28 mouse cellular contexts compared by ENCODE assay signal in genomic region chr1:151245846-151246245, GRCm38 (mm10). TPM values are rescaled to one million over a fixed set of nuclear protein-coding genes. Genes with fewer than 3 reads are reported as not detected.
A peak's percentile ranks its signal among the peaks of the same experiment; 100 is the strongest.
DNase-seq lines count a peak whose midpoint lies in the region; ATAC-seq and TF ChIP-seq lines count a peak whose summit lies in the region.
"Had no signal": no experiment of that assay in that cellular context is flagged by ENCODE, and none has a peak within 500 bp of the region (broad histone marks: within the 10 kb centered on the region; RNA-seq: fewer than 3 reads in every experiment).

No protein-coding gene starts in this region.

- no peak overlapping the region for H3K4me3 ChIP-seq in intestine, embryonic 16.5 days (ENCODE audit: low read length)
- no peak overlapping the region for H3K4me3 ChIP-seq in intestine, embryonic 15.5 days (replicated peaks)
- H3K4me3 ChIP-seq in midbrain, embryonic 12.5 days = no peak overlapping the region
- H3K4me3 ChIP-seq in midbrain, postnatal 0 days (ENCODE audit: low read depth, low read length) = no peak overlapping the region
- H3K4me3 ChIP-seq: embryonic facial prominence, embryonic 13.5 days; embryonic facial prominence, embryonic 15.5 days; erythroblast, embryonic 14.5 days; forebrain, embryonic 10.5 days; forebrain, embryonic 13.5 days had no signal

- H3K4me2 ChIP-seq in intestine, embryonic 16.5 days (ENCODE audit: low read depth, low read length) = no peak overlapping the region
- no peak overlapping the region for H3K4me2 ChIP-seq in intestine, embryonic 15.5 days (replicated peaks)
- no peak overlapping the region for H3K4me2 ChIP-seq in midbrain, embryonic 12.5 days (replicated peaks)
- no peak overlapping the region for H3K4me2 ChIP-seq in midbrain, postnatal 0 days (ENCODE audit: low read depth, low read length, poor library complexity, severe bottlenecking)
- H3K4me2 ChIP-seq: embryonic facial prominence, embryonic 13.5 days; embryonic facial prominence, embryonic 15.5 days; forebrain, embryonic 13.5 days had no signal

- no peaks in the 10 kb centered on the region for H3K36me3 ChIP-seq in intestine, embryonic 16.5 days (ENCODE audit: control insufficient read depth, insufficient read depth, low read length)
- H3K36me3 ChIP-seq in intestine, embryonic 15.5 days = no peaks in the 10 kb centered on the region
- no peaks in the 10 kb centered on the region for H3K36me3 ChIP-seq in midbrain, embryonic 12.5 days
- no peaks in the 10 kb centered on the region for H3K36me3 ChIP-seq in midbrain, postnatal 0 days (ENCODE audit: insufficient read depth, low read length)
- H3K36me3 ChIP-seq: embryonic facial prominence, embryonic 13.5 days; embryonic facial prominence, embryonic 15.5 days; forebrain, embryonic 10.5 days had no signal

- peaks cover 3% of the 10 kb centered on the region; the same call in 1 of the 2 replicates for H3K4me1 ChIP-seq in intestine, embryonic 16.5 days (ENCODE audit: control insufficient read depth, insufficient read depth, low read length)
- no peaks in the 10 kb centered on the region for H3K4me1 ChIP-seq in intestine, embryonic 15.5 days (replicated peaks)
- no peaks in the 10 kb centered on the region for H3K4me1 ChIP-seq in midbrain, embryonic 12.5 days
- no peaks in the 10 kb centered on the region for H3K4me1 ChIP-seq in midbrain, postnatal 0 days (ENCODE audit: insufficient read depth, low read length)
- H3K4me1 ChIP-seq: forebrain, embryonic 13.5 days had no signal

- DNase-seq in kidney, postnatal 36 days = peak; percentile 33 to 53
- DNase-seq in kidney, adult 11 months = no peak
- DNase-seq in midbrain, postnatal 0 days (ENCODE audit: low spot score) = no peak
- DNase-seq: adrenal gland, adult 2 months; adrenal gland, postnatal 10 days; adrenal gland, postnatal 25 days; cerebellum, adult 11 months; cerebellum, adult 18-20 months; cerebellum, adult 8-10 months; cerebellum, adult 9-11 months; cerebellum, postnatal 14 days; cerebellum, postnatal 36 days; embryo, embryonic 11 days had no signal

- no peak overlapping the region for H3K9ac ChIP-seq in intestine, embryonic 16.5 days (ENCODE audit: low read depth, low read length)
- no peak overlapping the region for H3K9ac ChIP-seq in intestine, embryonic 15.5 days
- no peak overlapping the region for H3K9ac ChIP-seq in midbrain, embryonic 12.5 days (replicated peaks)
- H3K9ac ChIP-seq in midbrain, postnatal 0 days (replicated peaks; ENCODE audit: low read length, poor library complexity, severe bottlenecking) = no peak overlapping the region
- H3K9ac ChIP-seq: embryonic facial prominence, embryonic 13.5 days; embryonic facial prominence, embryonic 15.5 days; forebrain, embryonic 13.5 days had no signal

- no peak overlapping the region for H3K27ac ChIP-seq in intestine, embryonic 16.5 days (ENCODE audit: low read length)
- no peak overlapping the region for H3K27ac ChIP-seq in intestine, embryonic 15.5 days
- no peak overlapping the region for H3K27ac ChIP-seq in midbrain, embryonic 12.5 days (replicated peaks)
- no peak overlapping the region for H3K27ac ChIP-seq in midbrain, postnatal 0 days (ENCODE audit: low read depth, low read length)
- H3K27ac ChIP-seq: embryonic facial prominence, embryonic 13.5 days; embryonic facial prominence, embryonic 15.5 days; forebrain, embryonic 10.5 days; forebrain, embryonic 13.5 days had no signal

- H3K9me3 ChIP-seq in intestine, embryonic 16.5 days (ENCODE audit: control insufficient read depth, low read length) = no peaks in the 10 kb centered on the region
- no peaks in the 10 kb centered on the region for H3K9me3 ChIP-seq in intestine, embryonic 15.5 days
- no peaks in the 10 kb centered on the region for H3K9me3 ChIP-seq in midbrain, embryonic 12.5 days
- no peaks in the 10 kb centered on the region for H3K9me3 ChIP-seq in midbrain, postnatal 0 days (ENCODE audit: low read length)
- H3K9me3 ChIP-seq: embryonic facial prominence, embryonic 13.5 days; embryonic facial prominence, embryonic 15.5 days; forebrain, embryonic 10.5 days; forebrain, embryonic 13.5 days had no signal

- no peak for TF ChIP-seq CTCF in midbrain, postnatal 0 days (IDR thresholded peaks at IDR 0.05)

- 0 out of 2 replicates have a peak, but pooled peaks have one; percentile 11 for ATAC-seq in intestine, embryonic 16.5 days
- no peak for ATAC-seq in intestine, embryonic 15.5 days
- 0 out of 2 replicates have a peak, but pooled peaks have one; percentile 34 for ATAC-seq in midbrain, embryonic 12.5 days (ENCODE audit: low FRiP score, low read depth)
- ATAC-seq in midbrain, postnatal 0 days (ENCODE audit: low FRiP score) = no peak
- ATAC-seq: forebrain, embryonic 13.5 days; forebrain, embryonic 16.5 days had no signal

- no peaks in the 10 kb centered on the region for H3K27me3 ChIP-seq in intestine, embryonic 16.5 days (replicated peaks; ENCODE audit: control insufficient read depth, insufficient read depth, low read length)
- no peaks in the 10 kb centered on the region for H3K27me3 ChIP-seq in intestine, embryonic 15.5 days (replicated peaks)
- no peaks in the 10 kb centered on the region for H3K27me3 ChIP-seq in midbrain, embryonic 12.5 days
- no peaks in the 10 kb centered on the region for H3K27me3 ChIP-seq in midbrain, postnatal 0 days (ENCODE audit: insufficient read depth, low read length)
- H3K27me3 ChIP-seq: embryonic facial prominence, embryonic 13.5 days; embryonic facial prominence, embryonic 15.5 days; forebrain, embryonic 13.5 days had no signal

- 73% methylated on average over 2 of the region's 2 CpGs for WGBS in intestine, embryonic 16.5 days
- WGBS in intestine, embryonic 15.5 days = 77% methylated on average over 2 of the region's 2 CpGs
- 69% methylated on average over 2 of the region's 2 CpGs for WGBS in midbrain, embryonic 12.5 days
- 67% methylated on average over 2 of the region's 2 CpGs for WGBS in midbrain, postnatal 0 days

RNA-seq across cellular contexts. Expression of gene Gm47996, which starts 35.9 kb away (rescaled TPM):
- not detected in 2 replicates for polyA plus RNA-seq in intestine, embryonic 16.5 days (2015; fragmentation: Nextera tagmentation; extraction: Ambion mirVana)
- polyA plus RNA-seq in intestine, embryonic 15.5 days (2015; fragmentation: Nextera tagmentation; extraction: Ambion mirVana) = not detected in 2 replicates
- 0.34 TPM in 1 of 2 replicates, not detected in the other for polyA plus RNA-seq in midbrain, embryonic 12.5 days (2016; fragmentation: Nextera tagmentation; extraction: Ambion mirVana)
- total RNA-seq in midbrain, postnatal 0 days (2014; rRNA removed) = not detected in 2 replicates
- polyA plus RNA-seq in midbrain, postnatal 0 days (2015; fragmentation: Nextera tagmentation; extraction: Ambion mirVana) = not detected in 2 replicates
- total RNA-seq: adrenal gland, adult 2 months; adrenal gland, postnatal 10 days; adrenal gland, postnatal 25 days; adrenal gland, postnatal 4 days; MEL had no signal
- polyA plus RNA-seq: adrenal gland, adult 2 months; C2C12; embryonic facial prominence, embryonic 11.5 days; embryonic facial prominence, embryonic 15.5 days; erythroblast, embryonic 14.5 days; forebrain, embryonic 10.5 days; forebrain, embryonic 13.5 days; forebrain, embryonic 16.5 days had no signal

RNA-seq across cellular contexts. Expression of gene 3110040M04Rik, which starts 41.9 kb away (rescaled TPM):
- polyA plus RNA-seq in intestine, embryonic 16.5 days (2015; fragmentation: Nextera tagmentation; extraction: Ambion mirVana) = 0.16 TPM in 1 of 2 replicates, not detected in the other
- 0.24 TPM in 1 of 2 replicates, not detected in the other for polyA plus RNA-seq in intestine, embryonic 15.5 days (2015; fragmentation: Nextera tagmentation; extraction: Ambion mirVana)
- not detected in 2 replicates for polyA plus RNA-seq in midbrain, embryonic 12.5 days (2016; fragmentation: Nextera tagmentation; extraction: Ambion mirVana)
- total RNA-seq in midbrain, postnatal 0 days (2014; rRNA removed) = not detected in 2 replicates
- polyA plus RNA-seq in midbrain, postnatal 0 days (2015; fragmentation: Nextera tagmentation; extraction: Ambion mirVana) = not detected in 2 replicates
- total RNA-seq: adrenal gland, adult 2 months; adrenal gland, postnatal 10 days; adrenal gland, postnatal 25 days; adrenal gland, postnatal 4 days; common myeloid progenitor, adult 5-6 weeks had no signal
- polyA plus RNA-seq: adrenal gland, adult 2 months; brain, embryonic 14.5 days; C2C12; embryonic facial prominence, embryonic 11.5 days; embryonic facial prominence, embryonic 13.5 days; embryonic facial prominence, embryonic 15.5 days; forebrain, embryonic 10.5 days; forebrain, embryonic 13.5 days; forebrain, embryonic 16.5 days had no signal

RNA-seq across cellular contexts. Expression of gene Gm47995, which starts 47.6 kb away (rescaled TPM):
- polyA plus RNA-seq in intestine, embryonic 16.5 days (2015; fragmentation: Nextera tagmentation; extraction: Ambion mirVana) = 0.23 TPM in 1 of 2 replicates, not detected in the other
- not detected in 2 replicates for polyA plus RNA-seq in intestine, embryonic 15.5 days (2015; fragmentation: Nextera tagmentation; extraction: Ambion mirVana)
- polyA plus RNA-seq in midbrain, embryonic 12.5 days (2016; fragmentation: Nextera tagmentation; extraction: Ambion mirVana) = not detected in 2 replicates
- not detected in 2 replicates for total RNA-seq in midbrain, postnatal 0 days (2014; rRNA removed)
- polyA plus RNA-seq in midbrain, postnatal 0 days (2015; fragmentation: Nextera tagmentation; extraction: Ambion mirVana) = not detected in 2 replicates
- total RNA-seq: adrenal gland, adult 2 months; adrenal gland, postnatal 10 days; adrenal gland, postnatal 25 days; adrenal gland, postnatal 4 days; common myeloid progenitor, adult 5-6 weeks; MEL had no signal
- polyA plus RNA-seq: adrenal gland, adult 2 months; brain, embryonic 14.5 days; embryonic facial prominence, embryonic 11.5 days; embryonic facial prominence, embryonic 13.5 days; embryonic facial prominence, embryonic 15.5 days; erythroblast, embryonic 14.5 days; forebrain, embryonic 10.5 days; forebrain, embryonic 13.5 days; forebrain, embryonic 16.5 days had no signal

RNA-seq across cellular contexts. Expression of gene Gm8947, which starts 53.7 kb away (rescaled TPM):
- polyA plus RNA-seq in intestine, embryonic 16.5 days (2015; fragmentation: Nextera tagmentation; extraction: Ambion mirVana) = 0.17 TPM in 1 of 2 replicates, not detected in the other
- 0.18 and 0.24 TPM in 2 replicates for polyA plus RNA-seq in intestine, embryonic 15.5 days (2015; fragmentation: Nextera tagmentation; extraction: Ambion mirVana)
- polyA plus RNA-seq in midbrain, embryonic 12.5 days (2016; fragmentation: Nextera tagmentation; extraction: Ambion mirVana) = not detected in 2 replicates
- not detected in 2 replicates for total RNA-seq in midbrain, postnatal 0 days (2014; rRNA removed)
- not detected in 2 replicates for polyA plus RNA-seq in midbrain, postnatal 0 days (2015; fragmentation: Nextera tagmentation; extraction: Ambion mirVana)
- total RNA-seq: adrenal gland, adult 2 months; adrenal gland, postnatal 10 days; adrenal gland, postnatal 25 days; common myeloid progenitor, adult 5-6 weeks had no signal
- polyA plus RNA-seq: adrenal gland, adult 2 months; brain, embryonic 14.5 days; embryonic facial prominence, embryonic 13.5 days; erythroblast, embryonic 14.5 days; forebrain, embryonic 13.5 days; forebrain, embryonic 16.5 days had no signal

Comparison
In these comparisons a context has a peak if more than half of its experiments do, and no peak if none do; other contexts are left out.
1. ATAC-seq: peak in intestine, embryonic 16.5 days (single experiment) and midbrain, embryonic 12.5 days (single experiment); none in intestine, embryonic 15.5 days (single experiment) and midbrain, postnatal 0 days (single experiment).
2. DNase-seq: peak in kidney, postnatal 36 days (2 of 2); none in kidney, adult 11 months (single experiment) and midbrain, postnatal 0 days (single experiment).